Mouse (Mus musculus) inflammation-experienced regulatory T-cells, adult 16 weeks (primary cell): Measurements from ENCODE around the gene Gm45844. TPM values are rescaled to one million over a fixed set of nuclear protein-coding genes. Genes with fewer than 3 reads are reported as not detected.

Experiments
- polyA plus RNA-seq: library from polyadenylated mRNA; unstranded; fragments of 100-300 nt; shearing (Covaris generic); gene quantifications from one replicate; pipeline ENCODE4 v1.2.1, GENCODE M21; 2017

Gene Gm45844
- polyA plus RNA-seq, result 3.6 TPM

GRCm38 (mm10) chr7:7277966-7278567, at the start of gene Gm45844:
Gm45844 (minus strand) TSS chr7:7278289.

GRCm38 (mm10) chr7:7247228-7247627, 30.9 kb downstream of the Gm45844 start, which contains the start of gene Vmn2r29:
Vmn2r29 (minus strand) TSS chr7:7247328.

DNA sequence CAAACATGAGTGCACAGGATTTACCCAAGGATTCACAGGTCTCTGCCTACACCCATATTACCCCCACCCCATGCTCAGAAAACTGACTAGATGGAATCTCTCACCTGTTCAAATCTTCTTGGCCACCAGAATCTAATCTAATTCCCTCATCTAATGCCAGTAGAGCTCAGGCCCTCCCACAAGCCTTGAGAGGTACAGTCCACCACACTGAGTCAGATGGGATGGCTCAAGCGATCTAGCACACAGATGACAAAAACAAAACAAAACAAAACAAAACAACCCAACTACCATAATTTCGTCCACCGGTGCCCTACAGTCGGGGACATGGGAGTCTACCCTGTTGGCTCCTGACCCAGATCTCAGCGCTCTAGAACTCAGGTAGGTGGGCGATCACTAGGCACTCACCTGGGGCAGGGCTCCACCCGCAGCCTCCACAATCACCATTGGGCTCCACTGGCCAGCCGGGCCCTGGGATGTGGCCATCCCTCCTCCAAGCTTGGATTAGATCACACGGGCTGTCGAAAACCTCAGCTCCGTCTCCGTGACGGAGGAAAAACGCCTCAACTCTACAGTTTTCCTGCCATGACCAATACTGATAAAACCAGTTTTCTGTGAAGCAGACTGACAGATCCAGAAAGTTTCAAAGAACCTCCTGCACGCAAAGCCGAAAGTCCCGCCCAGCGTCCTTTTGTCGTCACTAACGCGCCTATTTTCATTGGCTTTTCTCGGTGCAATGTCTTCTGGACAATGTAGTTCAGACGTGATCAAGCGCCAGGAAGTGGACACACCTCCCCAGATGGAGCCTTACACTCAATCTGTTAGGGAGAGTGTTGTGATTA, 68.6 kb downstream of the Gm45844 start, which contains the start of gene Zfp772:
Gene Zfp772, minus strand, starts transcription at position 686 of the 839 bp plus-strand sequence.

GRCm38 (mm10) chr7:7171227-7172147, 106.6 kb downstream of the Gm45844 start, which contains the start of gene Zfp418:
Zfp418 (plus strand) TSS chr7:7171330.

Other genes starting within 250 kb of the Gm45844 start
- 37.2 TPM for gene Zfp954, start 156.8 kb downstream of the Gm45844 start, polyA plus RNA-seq
- 17.0 TPM for gene Zfp773, start 141.5 kb downstream of the Gm45844 start, polyA plus RNA-seq
- 5.7 TPM for gene Zfp418, start 107.0 kb downstream of the Gm45844 start, polyA plus RNA-seq
- gene Zfp772, start 68.3 kb downstream of the Gm45844 start, polyA plus RNA-seq, result 6.1 TPM
- gene Vmn2r29, start 31.0 kb downstream of the Gm45844 start, polyA plus RNA-seq, result 0.15 TPM
- gene Clcn4, start 22.6 kb upstream of the Gm45844 start, polyA plus RNA-seq, result 93.2 TPM
- not detected for gene Vmn2r30, start 59.3 kb upstream of the Gm45844 start, polyA plus RNA-seq
- not detected for gene Gm45783, start 96.3 kb upstream of the Gm45844 start, polyA plus RNA-seq
- 0.18 TPM for gene Vmn2r31, start 121.4 kb upstream of the Gm45844 start, polyA plus RNA-seq
- not detected for gene Vmn2r32, start 201.7 kb upstream of the Gm45844 start, polyA plus RNA-seq